Mouse (Mus musculus) liver, postnatal 0 days (tissue): ENCODE measurements around the gene St6gal1.

Experiments used
- CTCF ChIP-seq: sonication (generic); IDR thresholded peaks from 2 replicates; pipeline ENCODE4 v1.5.1; 2016; ENCODE audit warnings: antibody characterized with exemption, low read depth
- EP300 ChIP-seq: IDR thresholded peaks from 2 replicates; pipeline ENCODE4 v1.6.1; 2016; ENCODE audit warnings: antibody characterized with exemption, low read depth, mild to moderate bottlenecking

GRCm38 (mm10) chr16:23177856-23178255 is 46.7 kb upstream of the St6gal1 start:
- no peak for TF ChIP-seq CTCF
- TF ChIP-seq EP300 = no peak
